Mouse (Mus musculus) hindlimb bud, embryonic 11.5 days (tissue): ENCODE measurements around the gene Thg1l.
A peak's percentile ranks its signal among the peaks of the same experiment; 100 is the strongest.

Experiments
- DNase-seq: peaks from one replicate; pipeline ENCODE4 v3.0.0-alpha.2; 2012; ENCODE audit warnings: low read depth, low spot score; ENCODE audit errors: extremely low spot score

Thg1l gene

DNA sequence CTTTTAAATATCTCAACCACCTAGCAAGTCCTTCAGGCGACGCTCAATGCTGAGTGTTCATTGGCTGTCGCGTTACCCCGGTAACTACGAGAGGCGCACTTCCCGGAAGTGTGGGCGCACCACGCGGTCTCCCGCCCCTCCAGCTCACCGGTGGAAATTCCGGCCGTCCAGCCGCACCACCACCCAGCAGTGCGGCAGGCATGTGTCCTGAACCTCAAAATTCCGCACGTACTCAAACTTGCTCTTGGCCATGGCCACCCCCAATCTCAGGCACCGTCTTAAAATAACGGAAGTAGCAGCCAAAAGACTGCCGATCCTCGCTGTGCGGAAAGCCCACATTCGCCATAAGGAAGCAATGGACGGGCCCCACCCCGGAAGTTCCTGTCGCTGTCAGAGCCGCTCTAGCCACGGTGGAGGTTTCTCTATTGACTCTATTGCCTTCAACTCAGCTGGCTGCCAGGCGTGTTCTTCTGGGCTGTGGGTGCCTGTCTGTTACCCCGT lies at the start of gene Thg1l:
Thg1l (minus strand) TSS at position 368 of the 501 bp plus-strand sequence.
- peak; percentile 86 for DNase-seq

DNA sequence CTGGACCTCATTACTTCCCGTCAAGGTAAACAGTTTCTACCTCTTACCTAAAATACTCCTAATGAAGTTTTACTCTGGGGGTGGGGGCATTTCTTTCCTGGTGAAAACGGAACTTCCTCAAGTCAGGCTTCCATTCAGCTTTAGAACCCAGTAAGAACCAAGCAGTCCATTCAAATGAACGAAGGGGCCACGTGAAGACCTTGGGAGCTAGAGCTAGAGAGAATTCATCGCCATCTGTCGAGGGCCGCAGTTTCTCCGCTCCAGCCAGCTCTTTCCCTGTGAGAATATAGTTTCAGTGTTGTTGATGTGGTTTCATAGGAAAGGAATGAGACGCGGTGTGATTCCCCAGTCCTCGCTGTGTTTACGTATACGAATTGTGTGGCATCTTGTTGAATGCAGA lies 36.8 kb upstream of the Thg1l start:
- no peak for DNase-seq

DNA sequence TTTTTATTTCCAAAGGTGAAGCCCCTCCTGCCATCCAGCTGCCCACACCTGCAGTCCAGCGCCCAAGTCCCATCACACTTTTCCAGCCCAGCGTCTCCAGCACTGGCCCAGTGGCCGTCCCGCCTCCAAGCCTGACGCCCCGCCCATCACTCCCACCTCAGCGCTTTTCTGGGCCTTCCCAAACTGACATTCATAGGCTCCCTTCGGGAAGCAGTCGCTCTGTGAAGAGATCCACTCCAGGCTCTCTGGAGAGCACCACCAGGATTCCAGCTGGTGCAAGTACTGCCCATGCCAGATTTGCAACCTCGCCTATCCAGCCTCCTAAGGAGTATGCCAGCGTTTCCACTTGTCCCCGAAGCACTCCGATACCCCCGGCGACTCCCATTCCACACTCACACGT lies 36.3 kb upstream of the Thg1l start:
- DNase-seq = no peak

DNA sequence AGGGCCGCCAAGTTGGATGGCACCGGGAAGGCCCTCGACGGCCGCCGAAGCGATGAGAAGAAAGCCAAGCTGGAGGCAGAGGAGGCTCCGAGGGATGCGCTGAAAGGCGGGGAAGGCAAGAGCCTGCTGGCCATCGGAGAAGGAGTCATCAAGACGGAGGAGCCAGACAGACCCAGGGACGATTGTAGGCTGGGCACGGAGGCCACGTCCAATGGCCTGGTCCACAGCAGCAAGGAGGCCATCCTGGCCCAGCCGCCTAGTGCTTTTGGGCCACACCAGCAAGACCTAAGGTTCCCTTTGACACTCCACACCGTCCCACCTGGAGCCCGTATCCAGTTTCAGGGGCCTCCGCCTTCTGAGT lies 25.6 kb upstream of the Thg1l start:
- no peak for DNase-seq

DNA sequence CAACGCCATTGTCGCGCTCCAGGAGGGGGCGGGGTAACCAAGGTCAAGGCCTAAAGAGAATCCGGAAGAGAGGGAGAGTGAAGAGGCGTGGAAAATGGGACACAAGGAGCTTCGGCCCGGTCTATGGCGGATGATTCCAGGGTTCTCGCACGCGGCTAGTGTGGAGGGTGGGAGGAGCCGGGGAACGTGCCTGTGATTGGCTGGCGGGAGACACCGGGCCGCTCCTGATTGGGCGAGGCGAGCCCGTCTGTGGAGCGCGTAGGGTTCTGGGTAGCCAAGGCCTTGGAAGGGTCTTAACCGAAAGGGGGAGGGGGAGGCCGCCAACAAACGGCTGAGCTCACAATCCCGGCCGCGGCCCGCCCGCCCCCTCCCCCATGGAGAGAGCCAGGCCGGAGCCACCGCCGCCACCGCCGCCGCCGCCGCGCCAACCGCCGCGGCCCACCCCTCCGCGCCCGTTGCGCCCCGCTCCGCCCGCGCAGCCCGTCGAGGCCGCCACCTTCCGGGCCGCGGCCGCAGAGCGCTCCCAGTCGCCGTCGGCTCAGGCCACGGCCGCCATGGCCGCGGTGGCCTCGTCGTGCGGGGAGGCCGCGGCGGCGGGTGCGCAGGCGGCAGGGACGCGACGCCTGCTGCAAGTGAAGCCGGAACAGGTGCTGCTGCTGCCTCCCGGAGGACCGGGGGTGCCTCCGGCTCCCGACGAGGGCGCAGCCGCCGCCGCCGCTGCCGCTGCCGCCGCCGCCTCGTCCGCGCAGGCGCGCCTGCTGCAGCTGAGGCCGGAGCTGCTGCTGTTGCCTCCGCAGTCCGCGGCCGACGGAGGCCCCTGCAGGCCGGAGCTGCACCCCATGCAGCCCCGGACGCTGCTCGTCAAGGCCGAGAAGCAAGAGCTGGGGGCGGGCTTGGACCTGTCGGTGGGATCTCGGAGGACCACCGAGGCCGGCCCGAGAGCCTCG lies 24.9 kb upstream of the Thg1l start, which contains the start of gene Sox30:
Sox30 (plus strand) TSS at position 365 of the 947 bp plus-strand sequence.
- no peak for DNase-seq

DNA sequence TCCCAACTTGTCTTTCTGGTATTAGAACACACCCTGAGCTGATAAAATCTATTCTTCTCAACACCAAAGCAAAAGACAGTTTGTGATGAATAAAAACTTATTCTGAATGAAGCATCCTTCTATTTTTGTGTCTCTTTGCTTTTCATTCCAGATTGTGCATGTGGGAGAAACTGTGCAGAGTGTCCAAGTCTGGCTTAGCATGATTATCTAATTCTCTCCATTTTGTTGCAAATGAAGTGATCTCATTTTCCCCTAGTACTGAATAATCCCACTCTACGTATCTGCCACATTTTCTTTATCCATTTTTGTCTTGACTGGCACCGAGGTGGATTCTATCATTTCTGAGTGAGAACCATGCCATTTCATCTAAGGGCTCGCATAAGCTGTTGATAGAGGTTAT lies 20.8 kb upstream of the Thg1l start:
- no peak for DNase-seq

DNA sequence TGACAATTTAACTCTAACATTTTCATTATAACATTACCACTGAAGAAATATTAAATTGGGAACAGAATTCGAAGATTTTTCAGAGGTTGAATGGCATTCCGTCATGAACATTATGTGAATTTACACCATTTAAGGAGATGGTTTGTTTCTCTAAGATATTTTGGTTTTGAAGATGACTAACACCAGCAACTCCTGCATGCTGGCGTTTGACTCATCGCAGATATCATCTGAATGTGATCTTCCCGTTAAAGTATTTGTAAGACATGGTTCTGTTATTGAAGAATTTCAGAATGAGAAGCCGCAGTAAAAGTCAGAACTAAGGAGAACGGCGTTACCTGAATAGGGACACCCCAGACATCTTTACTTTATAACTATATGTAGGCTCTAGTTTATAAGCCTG lies 19.2 kb upstream of the Thg1l start:
- DNase-seq = no peak

DNA sequence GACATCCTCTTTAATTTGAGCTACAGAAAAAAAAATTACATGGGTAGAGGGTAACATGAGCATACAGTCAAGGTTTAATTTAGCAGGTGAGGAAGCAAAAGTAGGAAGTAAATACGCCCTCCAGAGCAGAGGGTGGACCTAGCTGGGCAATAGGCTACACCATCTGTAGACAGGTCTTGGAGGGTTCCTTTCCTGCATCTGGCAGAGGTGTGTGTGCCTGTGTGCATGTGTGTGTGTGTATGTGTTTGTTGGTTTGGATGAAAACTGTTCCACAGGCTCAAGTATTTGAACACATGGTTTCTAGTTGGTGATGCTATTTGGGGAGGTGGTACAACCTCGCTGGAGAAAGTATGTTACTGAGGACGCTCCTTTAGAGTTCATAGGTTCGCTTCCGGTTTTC lies 18.3 kb upstream of the Thg1l start:
- DNase-seq = no peak

DNA sequence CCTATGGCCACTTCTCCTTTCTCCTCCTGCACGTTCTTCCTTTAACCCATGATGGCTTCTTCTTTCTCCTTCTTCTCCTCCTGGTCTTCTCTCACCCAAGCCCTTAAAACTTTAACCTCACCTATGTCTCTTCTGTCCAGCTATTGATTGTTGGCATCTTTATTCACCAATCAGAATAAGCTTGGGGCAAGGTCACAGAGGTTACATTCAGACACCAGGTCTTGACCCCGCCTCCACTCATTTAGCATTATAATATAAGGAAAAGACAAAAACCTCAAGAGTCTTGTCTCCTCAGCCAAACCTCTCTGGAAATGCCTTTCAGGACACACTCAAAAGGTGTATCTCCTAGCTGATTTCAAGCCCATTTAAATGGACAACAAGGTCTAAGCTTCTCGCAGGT lies 13.2 kb upstream of the Thg1l start:
- no peak for DNase-seq

DNA sequence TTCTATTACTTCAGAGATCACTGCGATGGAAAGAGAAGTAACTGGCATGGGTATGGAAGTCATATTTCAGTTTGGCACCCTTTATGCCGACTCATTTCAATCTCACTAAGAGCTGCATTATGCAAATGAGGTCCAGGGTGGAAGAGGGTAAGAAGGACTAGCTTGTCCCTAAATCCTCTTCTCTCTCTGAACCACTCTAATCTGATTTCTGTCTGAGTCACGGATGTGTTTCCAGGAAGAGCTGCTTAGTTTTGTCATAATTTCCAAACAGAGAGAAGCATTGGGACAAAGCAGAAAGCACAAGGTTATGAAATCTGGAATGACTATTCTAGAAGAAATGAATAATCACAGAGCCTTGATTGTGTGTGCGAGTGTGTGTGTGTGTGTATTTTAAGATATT lies 11.6 kb upstream of the Thg1l start:
- DNase-seq = no peak

DNA sequence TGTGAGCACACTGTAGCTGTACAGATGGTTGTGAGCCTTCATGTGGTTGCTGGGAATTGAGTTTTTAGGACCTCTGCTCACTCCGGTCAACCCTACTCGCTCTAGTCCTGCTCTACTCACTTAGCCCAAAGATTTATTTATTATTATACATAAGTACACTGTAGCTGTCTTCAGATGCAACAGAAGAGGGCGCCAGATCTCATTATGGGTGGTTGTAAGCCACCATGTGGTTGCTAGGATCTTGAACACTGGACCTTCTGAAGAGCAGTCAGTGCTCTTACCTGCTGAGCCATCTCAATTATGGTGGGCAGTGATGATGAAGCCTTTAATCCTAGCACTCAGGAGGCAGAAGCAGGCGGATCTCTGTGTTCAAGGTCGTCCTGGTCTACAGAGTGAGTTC lies 4.7 kb upstream of the Thg1l start:
- no peak for DNase-seq

DNA sequence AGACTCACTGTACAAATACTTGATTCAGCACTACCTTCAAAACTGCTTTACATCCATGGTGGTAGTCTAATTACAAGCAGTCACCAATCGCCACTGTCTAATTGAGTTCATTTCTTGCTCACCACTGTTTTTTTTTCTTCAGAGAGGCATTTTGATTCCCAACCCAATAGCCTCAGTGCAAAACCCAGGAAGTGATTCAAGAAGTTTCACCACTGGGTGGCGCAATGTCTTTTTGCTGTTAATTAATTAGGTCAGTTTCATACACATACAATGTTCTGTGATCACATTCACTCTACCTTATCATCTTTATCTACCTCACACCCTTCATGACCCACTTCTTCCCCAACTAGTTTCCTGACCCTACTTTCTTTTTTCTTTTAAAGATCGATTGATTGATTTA lies 4.3 kb upstream of the Thg1l start:
- DNase-seq = no peak

DNA sequence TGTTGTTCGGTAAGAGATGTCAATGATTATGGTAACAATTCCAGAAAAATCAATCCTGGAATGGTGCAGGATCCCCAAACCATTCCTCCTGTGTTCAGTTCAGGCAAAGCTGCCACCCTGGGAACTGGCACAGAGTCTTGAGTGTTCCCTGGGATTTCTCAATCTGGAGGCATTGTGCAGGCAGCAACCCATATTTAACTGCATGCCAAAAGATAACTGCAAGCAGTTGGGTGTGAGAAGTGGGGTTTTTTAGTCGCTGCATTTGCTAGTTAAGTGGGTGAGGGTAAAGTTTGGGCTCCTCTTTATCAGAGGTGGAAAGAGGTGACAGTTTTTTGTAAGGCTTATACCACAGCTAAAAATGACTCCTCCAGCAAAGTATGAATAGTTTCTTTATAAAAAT lies 7.8 kb downstream of the Thg1l start:
- DNase-seq = no peak

DNA sequence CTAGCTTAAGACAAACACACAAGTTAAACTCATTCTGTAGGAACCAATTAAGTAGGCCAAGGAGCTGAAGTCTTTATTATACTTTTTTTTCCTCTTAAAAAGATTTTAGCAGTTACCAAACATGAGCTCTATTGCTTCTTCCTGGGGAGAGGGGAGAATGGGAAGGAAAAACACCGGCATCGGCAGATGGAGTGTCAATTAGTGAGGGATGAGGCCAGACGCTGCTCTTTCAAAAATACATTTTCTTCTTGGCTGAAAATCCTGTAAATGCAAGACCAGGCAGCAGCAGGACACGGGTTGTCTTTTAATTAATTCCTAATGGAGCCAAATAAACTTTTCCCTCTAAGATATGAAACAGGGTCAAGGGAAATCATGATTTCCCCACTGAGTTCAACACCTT lies 8.5 kb downstream of the Thg1l start:
- no peak for DNase-seq

DNA sequence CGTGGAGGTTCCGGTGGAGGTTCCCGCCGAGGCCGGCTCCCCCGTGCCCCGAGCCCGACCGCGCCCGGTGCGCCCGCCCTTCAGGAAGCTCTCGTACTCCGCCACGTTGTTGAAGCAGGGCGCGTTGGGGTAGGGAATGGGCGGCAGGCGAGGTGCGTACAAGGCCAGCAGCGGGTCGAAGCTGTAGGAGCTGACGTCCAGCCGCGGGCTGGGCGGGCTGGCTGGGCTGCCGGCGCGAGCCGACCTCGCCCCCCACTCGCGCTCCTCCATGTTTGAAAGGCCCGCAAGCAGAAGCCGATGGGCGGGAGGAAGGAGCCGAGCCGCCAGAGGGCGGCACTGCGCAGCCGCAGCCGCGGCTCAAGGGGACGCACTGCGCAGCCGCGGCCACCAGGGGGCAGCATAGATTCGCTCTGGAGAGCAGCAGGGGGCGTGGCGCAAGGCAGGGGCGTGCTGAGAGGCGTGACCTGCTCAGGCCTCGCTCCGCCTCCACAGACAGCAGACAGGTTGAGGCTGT lies 10.6 kb downstream of the Thg1l start, which contains the start of gene Lsm11:
Lsm11 (minus strand) TSS at position 293 of the 514 bp plus-strand sequence.
- DNase-seq = peak; percentile 88

DNA sequence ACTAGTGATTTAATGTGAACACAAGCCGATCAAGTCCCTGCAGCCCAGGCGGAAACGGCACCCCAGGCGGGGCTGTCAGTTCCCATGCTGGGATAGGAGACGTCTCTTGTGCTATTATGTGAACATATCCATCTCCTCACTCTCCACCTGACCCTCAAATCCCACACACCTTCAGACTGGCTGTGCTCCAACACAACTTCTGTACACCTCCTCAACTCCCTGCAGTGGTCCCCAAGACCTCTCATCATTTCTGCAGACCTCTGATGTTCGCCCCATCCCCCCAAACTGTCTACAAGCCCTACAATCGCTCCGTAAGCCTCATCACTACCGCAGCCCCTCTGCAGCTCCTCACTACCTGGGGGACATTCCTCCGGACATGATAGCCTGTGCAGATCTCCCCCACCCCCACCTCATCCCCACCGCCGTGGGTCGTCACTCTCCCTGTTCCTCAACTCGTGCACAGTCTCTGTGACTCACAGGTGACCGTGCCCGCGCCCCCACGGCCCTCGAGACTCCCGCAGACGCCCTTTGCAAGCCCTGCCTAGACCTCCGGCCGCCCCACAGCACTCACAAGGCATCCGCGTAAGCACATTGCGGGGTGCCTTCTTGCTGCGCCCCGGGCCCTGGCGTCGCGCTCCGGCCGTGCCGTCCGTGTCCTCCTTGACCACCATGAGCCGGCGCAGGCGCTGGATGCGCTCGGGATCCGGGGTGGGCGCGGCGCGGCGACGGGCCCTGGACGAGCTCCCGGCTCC lies 11.2 kb downstream of the Thg1l start:
- no peak for DNase-seq

DNA sequence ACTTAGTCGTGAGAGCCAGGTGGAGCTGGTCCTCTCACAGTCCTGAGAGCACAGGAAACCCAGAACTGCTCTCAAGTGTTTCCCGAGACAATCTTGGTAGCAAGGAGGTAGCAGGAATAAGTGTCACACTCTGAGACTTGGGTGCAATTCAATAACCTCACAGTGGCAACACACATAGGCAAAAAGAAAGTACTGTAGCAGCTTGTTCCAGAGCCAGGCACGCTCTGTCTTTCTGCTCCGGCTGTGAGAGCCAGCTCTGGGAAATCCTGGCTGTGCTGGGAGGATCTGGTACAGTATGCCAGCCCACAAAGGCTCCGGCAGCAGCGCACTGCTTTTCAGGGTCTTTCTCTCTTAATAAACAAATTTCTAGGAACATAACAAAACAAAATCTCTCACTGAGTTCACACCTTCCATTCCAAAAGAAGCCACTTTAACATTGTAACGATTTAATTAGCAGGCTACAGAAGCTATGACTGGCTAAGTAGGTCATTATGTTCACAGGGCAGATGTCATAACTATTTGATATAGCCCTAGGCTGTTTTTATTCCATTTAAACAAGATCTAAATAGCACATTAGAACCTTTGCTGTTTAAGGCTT lies 12.1 kb downstream of the Thg1l start:
- DNase-seq = no peak

DNA sequence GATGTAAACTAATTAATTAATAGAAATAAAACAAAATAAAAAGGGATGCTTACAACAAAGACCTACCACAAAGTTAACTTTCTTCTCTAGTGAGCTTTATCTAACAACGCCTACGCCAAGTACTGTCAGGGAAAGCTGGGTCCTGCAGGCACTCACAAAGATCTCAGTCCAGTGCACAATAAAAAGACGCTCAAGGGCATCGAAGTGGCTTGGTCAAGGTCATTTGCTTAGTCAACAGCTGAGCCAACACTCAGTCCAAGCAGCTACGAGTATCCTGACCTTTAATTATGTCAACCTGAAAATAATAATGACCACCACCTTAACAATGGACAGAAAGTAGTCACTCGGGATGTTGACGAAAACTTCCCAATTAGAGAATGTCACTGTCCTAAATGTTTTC lies 13.0 kb downstream of the Thg1l start:
- no peak for DNase-seq

DNA sequence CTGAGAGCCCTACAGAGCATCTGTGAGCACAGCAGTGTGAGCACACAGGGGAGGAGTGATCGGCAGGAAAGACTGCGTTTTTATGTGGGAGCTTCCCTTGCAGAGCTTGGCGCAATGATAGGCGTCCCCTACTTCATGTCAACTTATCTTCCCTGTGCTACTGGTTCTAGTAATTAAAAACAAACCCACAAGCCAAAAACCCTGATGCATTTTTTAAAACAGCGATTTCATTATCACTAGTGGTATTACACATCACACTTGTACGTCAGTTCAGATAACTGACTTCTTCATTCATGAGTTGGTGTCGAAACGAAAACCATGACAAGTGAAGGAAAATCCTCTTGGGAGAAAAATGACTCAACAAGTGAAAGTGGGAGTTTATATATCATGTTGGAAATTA lies 16.4 kb downstream of the Thg1l start:
- DNase-seq = no peak

DNA sequence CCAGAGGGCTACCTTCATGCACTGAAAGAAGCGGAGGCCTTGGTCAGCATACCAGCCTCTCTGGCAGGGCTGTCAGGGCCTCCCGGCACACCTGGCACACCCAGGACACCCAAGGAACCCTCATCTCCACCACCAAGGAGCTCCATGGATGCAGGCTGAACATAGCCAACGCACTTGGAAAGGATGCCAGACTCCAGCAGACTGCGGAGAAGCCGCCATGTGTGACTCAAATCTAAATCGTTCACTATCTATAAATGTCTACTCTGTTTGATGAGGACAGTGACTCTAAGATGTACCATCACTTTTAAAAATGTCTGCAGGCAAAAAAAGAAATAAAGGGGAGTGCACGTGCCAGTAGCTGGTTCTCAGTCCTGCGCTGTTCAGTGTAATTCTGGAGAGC lies 17.8 kb downstream of the Thg1l start:
- no peak for DNase-seq

DNA sequence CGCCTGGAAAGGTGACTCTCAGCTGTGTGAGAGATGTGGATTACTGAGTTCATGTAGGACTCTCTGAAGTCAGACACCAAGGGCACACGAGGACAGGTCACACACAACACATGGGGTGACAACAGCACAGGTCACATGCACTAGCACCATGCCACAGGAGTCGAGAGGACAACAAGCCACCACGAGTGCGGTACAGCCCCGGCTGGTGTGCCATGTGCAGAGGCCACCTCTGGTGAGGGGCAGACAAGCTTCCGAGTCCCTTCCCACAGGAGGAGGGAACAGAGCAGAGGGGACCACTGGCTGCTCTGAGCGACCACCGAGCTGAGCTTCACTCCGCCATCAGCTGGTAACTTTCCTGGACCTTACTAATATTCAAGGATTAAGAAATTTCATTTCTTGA lies 22.5 kb downstream of the Thg1l start:
- no peak for DNase-seq
